Mouse (Mus musculus) erythroblast, embryonic 14.5 days (primary cell): ENCODE data around the gene Cartpt. TPM values are rescaled to one million over a fixed set of nuclear protein-coding genes. Genes with fewer than 3 reads are reported as not detected.
"Not testable (repeated sequence)": the region's sequence is repeated elsewhere in the genome, so short reads cannot be mapped to it uniquely, and the experiment has no call there.

Experiments used
- H3K27me3 ChIP-seq: 2 replicates; pipeline ENCODE4 v1.6.1; 2012; ENCODE audit warnings: inconsistent platforms; ENCODE audit not compliant: control insufficient read depth
- H3K36me3 ChIP-seq: 2 replicates; pipeline ENCODE4 v1.6.1; 2012; ENCODE audit warnings: mild to moderate bottlenecking, inconsistent platforms; ENCODE audit not compliant: control insufficient read depth
- H3K4me1 ChIP-seq: 2 replicates; pipeline ENCODE4 v1.6.1; 2012; ENCODE audit warnings: inconsistent platforms; ENCODE audit not compliant: control insufficient read depth
- H3K4me3 ChIP-seq: replicated peaks from 2 replicates; pipeline ENCODE3; 2012; ENCODE audit warnings: moderate library complexity, mild to moderate bottlenecking, inconsistent platforms
- H3K9me3 ChIP-seq: 2 replicates; pipeline ENCODE4 v1.6.1; 2012; ENCODE audit warnings: low read length, inconsistent platforms, mixed read lengths; ENCODE audit not compliant: control insufficient read depth
- GATA1 ChIP-seq: IDR thresholded peaks from 2 replicates; pipeline ENCODE4 v1.6.1; 2012; ENCODE audit warnings: low read length, inconsistent platforms, mixed read lengths
- TAL1 ChIP-seq: IDR thresholded peaks from 3 replicates; pipeline ENCODE4 v1.6.1; 2012; ENCODE audit warnings: low read length, inconsistent platforms, mixed read lengths
- polyA plus RNA-seq: library from polyadenylated mRNA; stranded (reverse); fragments of >175 nt; gene quantifications from 2 replicates; pipeline ENCODE4 v1.2.3, GENCODE M21; 2012

Cartpt gene
- polyA plus RNA-seq, 1 experiment, result not detected

DNA sequence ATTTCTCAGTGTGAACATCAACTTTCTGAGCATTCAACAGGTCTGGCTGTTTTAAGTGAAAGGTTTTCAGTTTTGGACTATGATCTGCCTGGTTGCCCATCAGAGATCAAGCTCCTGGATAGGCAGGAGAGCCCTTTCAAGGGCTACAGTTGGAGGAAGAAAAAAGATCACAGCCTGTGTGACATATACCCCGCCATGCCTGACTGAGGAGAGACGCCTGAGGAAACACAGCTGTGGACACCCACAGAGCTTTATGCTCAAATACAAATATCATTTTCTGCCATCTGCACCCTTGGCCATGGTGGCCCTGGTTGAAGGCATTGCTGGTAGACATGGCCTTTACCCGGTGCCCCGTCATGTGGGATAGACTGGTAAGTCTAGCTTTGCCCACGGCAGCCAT lies 14.7 kb upstream of the Cartpt start:
- TF ChIP-seq TAL1 (no peak), GATA1 (no peak)
- Histone ChIP-seq H3K4me1 (no peaks in the 10 kb centered on the region), H3K4me3 (no peak overlapping the region), H3K36me3 (no peaks in the 10 kb centered on the region), H3K9me3 (no peaks in the 10 kb centered on the region; the same call in 1 of the 2 replicates), H3K27me3 (no peaks in the 10 kb centered on the region)

DNA sequence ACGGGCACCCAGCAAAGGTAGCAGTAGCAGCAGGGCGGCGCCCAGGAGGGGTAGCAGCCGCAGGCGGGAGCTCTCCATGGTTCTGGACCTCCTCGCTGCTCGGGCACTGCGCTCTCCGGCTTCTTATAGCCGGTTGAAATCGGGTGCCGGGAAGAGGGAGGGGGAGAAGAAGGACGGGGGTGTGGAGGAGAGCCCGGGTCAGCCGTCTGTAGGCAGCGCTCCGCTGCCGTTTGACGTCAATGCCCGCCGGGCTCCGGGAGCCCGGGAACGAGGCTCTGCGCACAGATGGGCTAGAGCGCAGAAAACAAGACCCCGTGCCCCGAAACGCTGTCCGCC lies 366 bp downstream of the Cartpt start:
- H3K36me3 ChIP-seq, result no peaks in the 10 kb centered on the region
- peaks cover 22% of the 10 kb centered on the region for H3K27me3 ChIP-seq
- H3K4me3 ChIP-seq, result no peak overlapping the region
- no peaks in the 10 kb centered on the region for H3K4me1 ChIP-seq
- no peaks in the 10 kb centered on the region for H3K9me3 ChIP-seq
- TF ChIP-seq TAL1, result no peak
- TF ChIP-seq GATA1, result no peak

DNA sequence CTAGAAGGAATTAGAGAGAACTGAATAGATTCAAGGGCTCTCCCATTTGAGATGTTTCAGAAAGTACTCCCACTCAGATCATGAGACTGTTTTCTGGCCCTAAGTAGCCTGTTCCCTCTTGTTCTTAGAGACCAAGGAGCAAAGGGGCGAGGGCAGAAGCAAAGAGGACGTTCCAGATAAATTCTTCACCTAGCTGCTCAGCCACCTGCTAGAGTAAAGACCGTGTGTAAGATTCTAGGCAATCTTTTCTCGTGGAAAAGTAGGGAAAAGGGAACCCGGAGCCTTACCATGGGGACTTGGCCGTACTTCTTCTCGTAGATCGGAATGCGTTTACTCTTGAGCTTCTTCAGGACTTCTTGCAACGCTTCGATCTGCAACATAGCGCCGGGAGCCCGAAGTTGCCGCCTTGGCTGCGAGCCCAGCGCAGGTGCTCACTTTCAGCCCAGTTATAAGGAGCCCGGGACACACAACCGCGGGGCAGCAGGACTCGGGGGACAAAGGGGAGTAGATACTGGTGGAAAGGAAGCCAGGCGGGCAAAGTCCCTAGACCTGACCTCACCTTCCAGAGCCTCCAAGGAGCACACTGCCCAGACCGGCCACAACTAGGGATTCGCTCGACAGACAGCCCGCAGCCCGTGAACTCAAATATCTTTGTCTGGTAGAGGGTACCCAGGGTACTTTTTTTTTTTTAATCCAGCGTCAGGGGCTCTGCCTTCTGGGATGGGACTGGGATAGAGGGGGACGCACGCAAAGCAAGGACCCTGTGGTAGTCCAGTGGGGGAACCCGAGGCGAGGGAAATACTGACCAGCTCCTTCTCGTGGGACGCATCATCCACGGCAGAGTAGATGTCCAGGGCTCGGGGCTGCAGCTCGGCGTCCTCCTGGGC lies 978 bp downstream of the Cartpt start:
- H3K4me3 ChIP-seq, result no peak overlapping the region
- no peaks in the 10 kb centered on the region for H3K9me3 ChIP-seq
- peaks cover 22% of the 10 kb centered on the region for H3K27me3 ChIP-seq
- no peaks in the 10 kb centered on the region for H3K36me3 ChIP-seq
- H3K4me1 ChIP-seq, result no peaks in the 10 kb centered on the region
- no peak for TF ChIP-seq GATA1
- TF ChIP-seq TAL1, result no peak

DNA sequence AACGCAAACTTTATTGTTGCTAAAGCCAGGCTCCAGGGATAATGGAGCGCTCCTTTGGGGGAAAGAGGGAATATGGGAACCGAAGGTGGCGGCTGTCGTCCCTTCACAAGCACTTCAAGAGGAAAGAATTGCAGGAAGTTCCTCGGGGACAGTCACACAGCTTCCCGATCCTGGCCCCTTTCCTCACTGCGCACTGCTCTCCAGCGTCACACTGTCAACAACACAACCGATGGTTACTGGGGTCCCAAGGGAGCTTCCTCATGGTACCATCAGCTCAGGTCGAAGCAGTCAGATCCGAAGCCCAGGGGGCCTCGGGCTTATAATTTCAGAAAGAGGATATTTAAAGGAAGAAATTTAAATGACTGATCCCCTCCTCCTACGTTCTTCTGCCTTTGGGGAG lies 2.1 kb downstream of the Cartpt start:
- H3K9me3 ChIP-seq, result no peaks in the 10 kb centered on the region
- no peaks in the 10 kb centered on the region for H3K36me3 ChIP-seq
- peaks cover 22% of the 10 kb centered on the region for H3K27me3 ChIP-seq
- no peak overlapping the region for H3K4me3 ChIP-seq
- H3K4me1 ChIP-seq, result no peaks in the 10 kb centered on the region
- TF ChIP-seq GATA1 (no peak), TAL1 (no peak)

DNA sequence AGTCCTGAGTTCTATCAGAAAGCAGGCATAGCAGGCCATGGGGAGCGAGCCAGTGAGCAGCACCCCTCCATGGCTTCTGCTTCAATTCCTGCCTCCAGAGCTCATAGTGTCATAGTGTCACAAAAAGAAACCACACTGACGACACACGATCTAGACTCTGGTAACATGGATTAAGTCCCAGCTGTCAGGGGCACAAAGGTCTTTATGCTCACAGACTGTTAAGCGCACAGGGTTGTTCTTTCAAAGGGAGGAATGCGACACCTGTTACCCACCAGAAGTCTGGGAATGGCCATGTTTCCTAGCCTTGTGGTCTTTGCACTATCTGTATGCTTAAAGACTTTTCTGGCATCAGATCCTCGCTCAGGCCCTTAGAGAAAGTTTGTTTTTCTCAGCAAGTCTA lies 15.3 kb downstream of the Cartpt start:
- H3K27me3 ChIP-seq, result no peaks in the 10 kb centered on the region
- H3K4me3 ChIP-seq, result no peak overlapping the region
- H3K9me3 ChIP-seq, result peaks cover 7% of the 10 kb centered on the region; the same call in 1 of the 2 replicates
- H3K4me1 ChIP-seq, result no peaks in the 10 kb centered on the region
- no peaks in the 10 kb centered on the region for H3K36me3 ChIP-seq
- no peak for TF ChIP-seq GATA1
- no peak for TF ChIP-seq TAL1

DNA sequence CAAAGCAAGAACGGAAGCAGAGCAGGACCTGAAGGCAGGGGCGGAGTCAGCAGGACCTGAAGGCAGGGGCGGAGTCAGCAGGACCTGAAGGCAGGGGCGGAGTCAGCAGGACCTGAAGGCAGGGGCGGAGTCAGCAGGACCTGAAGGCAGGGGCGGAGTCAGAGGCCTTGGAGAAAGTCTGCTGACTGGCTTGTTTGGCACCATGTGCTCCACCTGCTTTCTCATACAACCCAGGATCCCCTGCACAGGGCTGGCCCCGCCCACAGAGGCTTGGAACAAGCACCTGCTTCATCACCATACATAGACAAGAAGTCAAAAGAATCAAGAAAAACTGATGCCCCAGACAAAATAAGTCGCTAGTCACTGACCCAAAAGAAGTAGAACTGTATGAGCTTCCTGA lies 19.1 kb downstream of the Cartpt start:
- H3K9me3 ChIP-seq, H3K36me3 ChIP-seq, H3K4me1 ChIP-seq, H3K4me3 ChIP-seq, H3K27me3 ChIP-seq: not testable (repeated sequence)

DNA sequence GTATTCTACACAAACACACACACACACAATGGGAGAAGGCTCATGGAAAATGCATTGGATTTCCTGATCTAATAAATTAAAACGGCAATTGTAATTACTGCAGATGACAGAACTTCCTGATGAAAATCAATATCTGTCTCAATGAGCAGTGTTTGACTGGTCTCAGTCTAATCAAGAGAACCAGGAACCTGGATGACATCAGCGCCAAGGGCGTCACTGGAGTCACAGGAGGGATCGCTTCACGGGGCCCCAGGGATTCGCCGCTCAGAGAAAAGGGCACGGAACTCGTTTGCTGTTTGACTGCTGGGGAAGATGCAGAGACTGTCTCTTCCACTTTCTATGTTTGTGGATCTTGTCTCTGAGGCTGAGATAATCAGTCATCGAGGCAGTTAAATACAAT lies 21.2 kb downstream of the Cartpt start:
- Histone ChIP-seq H3K27me3 (no peaks in the 10 kb centered on the region), H3K36me3 (no peaks in the 10 kb centered on the region), H3K4me1 (no peaks in the 10 kb centered on the region), H3K4me3 (no peak overlapping the region), H3K9me3 (peaks cover 7% of the 10 kb centered on the region; the same call in 1 of the 2 replicates)
- TF ChIP-seq TAL1 (no peak), GATA1 (no peak)

DNA sequence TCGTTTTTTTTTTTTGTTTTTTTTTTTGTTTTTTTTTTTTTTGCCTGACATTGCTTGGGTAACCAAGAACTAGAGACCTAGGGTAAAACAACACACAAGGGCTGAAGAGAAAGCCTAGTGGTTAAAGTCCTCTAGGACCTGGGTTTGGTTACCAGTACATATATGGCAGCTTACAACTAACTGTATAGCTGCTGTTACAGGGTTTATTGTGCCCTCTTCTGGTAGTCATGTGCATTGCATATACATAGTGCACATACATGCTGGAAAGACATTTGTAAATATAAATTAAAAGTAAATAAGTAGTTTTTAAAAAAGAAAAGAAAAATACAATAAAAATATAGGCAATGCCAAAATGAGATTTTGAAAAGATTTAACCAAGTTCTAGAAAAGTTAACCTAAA lies 28.8 kb downstream of the Cartpt start:
- Histone ChIP-seq H3K9me3 (peaks cover 15% of the 10 kb centered on the region), H3K4me3 (no peak overlapping the region), H3K36me3 (no peaks in the 10 kb centered on the region), H3K27me3 (no peaks in the 10 kb centered on the region; the same call in 1 of the 2 replicates), H3K4me1 (no peaks in the 10 kb centered on the region)
- TF ChIP-seq TAL1 (no peak), GATA1 (no peak)

DNA sequence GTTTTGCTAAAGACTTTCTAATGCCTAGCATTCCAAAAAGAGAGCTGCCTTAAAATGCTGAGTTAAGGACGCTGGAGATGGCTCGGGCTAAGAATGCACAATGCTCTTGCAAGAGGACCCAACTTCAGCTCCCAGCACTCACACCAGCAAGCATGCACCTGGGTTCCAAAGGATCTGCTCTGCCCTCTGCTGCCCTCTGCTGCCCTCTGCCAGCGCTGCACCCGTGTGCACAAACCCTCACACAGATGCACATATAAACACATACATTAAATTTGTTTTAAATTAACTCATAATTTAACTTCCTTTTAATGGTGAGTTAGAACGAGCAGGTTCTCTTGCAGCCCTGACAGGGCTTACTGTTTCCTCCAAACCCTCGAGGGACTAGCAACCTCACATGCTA lies 32.5 kb downstream of the Cartpt start:
- no peak for TF ChIP-seq TAL1
- no peak for TF ChIP-seq GATA1
- Histone ChIP-seq H3K4me3 (no peak overlapping the region), H3K4me1 (no peaks in the 10 kb centered on the region)

DNA sequence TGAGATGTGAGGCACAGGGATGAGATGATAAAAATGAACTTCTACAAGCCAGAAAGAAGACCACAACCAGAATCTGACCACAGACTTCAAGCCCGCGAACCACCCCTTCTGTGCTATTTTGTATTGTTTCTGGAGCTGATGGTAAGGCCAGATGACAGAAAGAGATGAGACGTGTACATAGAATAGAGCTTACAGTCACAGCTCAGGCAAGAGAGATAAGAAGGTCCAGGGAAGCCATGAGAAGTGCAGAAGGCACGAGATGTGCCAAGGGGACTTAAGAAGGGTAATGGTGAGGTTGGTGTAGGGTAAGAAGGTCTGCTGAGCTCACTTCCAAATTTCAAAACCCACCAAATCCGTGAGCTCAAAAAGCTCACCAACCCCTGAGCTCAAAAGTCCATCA lies 36.6 kb downstream of the Cartpt start:
- no peak for TF ChIP-seq GATA1
- TF ChIP-seq TAL1, result no peak
- Histone ChIP-seq H3K4me1 (no peaks in the 10 kb centered on the region), H3K36me3 (no peaks in the 10 kb centered on the region), H3K9me3 (peaks cover 13% of the 10 kb centered on the region), H3K4me3 (no peak overlapping the region), H3K27me3 (no peaks in the 10 kb centered on the region; the same call in 1 of the 2 replicates)

More for the DNA sequence above, 32.5 kb downstream of the Cartpt start:
- no peaks in the 10 kb centered on the region for H3K36me3 ChIP-seq
- H3K27me3 ChIP-seq, result no peaks in the 10 kb centered on the region; the same call in 1 of the 2 replicates
- peaks cover 15% of the 10 kb centered on the region for H3K9me3 ChIP-seq
